In the genomic region with DNA sequence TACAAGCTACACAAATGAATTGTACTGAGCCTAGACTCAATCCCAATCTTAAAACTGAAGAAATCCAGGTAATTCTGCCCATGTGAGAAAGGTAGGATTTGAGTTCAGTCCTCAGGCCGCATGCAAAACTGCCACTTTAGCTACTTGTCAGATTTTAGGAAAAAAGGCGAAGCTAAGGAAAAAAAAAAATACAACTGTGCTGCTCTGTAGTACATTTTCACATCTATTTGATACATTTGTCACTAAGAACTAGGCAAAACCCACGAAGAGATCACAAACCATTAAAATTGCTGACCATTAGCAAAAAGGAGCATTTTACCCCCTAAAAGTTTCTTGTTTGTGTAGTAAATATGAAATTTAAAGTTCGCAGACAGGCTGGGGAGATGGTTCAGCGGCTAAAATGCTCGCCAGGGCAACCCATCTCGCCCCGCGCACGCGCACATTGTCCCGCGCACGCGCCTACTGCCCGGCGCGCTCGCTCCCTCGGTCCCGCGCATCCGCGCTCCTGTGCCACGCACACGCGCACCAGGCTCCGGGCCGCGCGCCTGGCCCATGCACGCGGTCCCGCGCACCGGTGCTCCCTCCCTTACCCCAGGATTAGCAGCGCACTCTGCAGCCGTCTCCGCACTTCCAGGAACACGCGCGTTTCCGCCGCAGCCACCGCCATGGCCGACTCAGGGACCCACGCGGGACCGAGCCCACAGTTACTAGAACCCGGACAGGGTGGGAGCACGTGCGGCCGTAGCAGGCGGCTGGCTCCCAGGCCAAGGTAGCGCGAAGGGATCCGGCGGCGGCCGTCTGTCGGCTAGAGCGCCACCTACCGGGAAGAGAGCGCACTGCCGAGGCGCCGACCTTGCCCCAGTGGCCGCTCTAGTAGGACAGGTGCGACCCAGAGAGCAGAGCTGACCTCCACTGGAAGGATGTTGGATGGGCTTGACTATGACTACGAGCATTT, we compare ENCODE assay signal across 8 mouse cellular contexts. TPM values are rescaled to one million over a fixed set of nuclear protein-coding genes. Genes with fewer than 3 reads are reported as not detected.
DNase-seq lines count a peak whose midpoint lies in the region; ATAC-seq and TF ChIP-seq lines count a peak whose summit lies in the region.

A gene (minus strand): TSS at position 800 of the 955 bp plus-strand sequence.

- H3K36me3 ChIP-seq in ES-E14 (ENCODE audit: control insufficient read depth, insufficient read depth, low read length, poor library complexity, severe bottlenecking), result no peaks in the 10 kb centered on the region
- no peaks in the 10 kb centered on the region for H3K36me3 ChIP-seq in forebrain, embryonic 15.5 days
- H3K36me3 ChIP-seq in neural tube, embryonic 14.5 days (ENCODE audit: control insufficient read depth, insufficient read depth, low read length), result no peaks in the 10 kb centered on the region
- H3K36me3 ChIP-seq in testis, adult 2 months (ENCODE audit: control insufficient read depth, insufficient read depth, low read length), result no peaks in the 10 kb centered on the region

- peak within 1 kb of the TSS; percentile 93 for H3K9ac ChIP-seq in ES-E14 (ENCODE audit: insufficient read depth, low read depth, low read length, poor library complexity, severe bottlenecking)
- H3K9ac ChIP-seq in forebrain, embryonic 15.5 days (replicated peaks), result peak within 1 kb of the TSS; percentile 71
- peak within 1 kb of the TSS; percentile 83 for H3K9ac ChIP-seq in neural tube, embryonic 14.5 days (replicated peaks; ENCODE audit: low read depth, low read length)

- 0 out of 4 replicates have a peak, but pooled peaks cover 0 to 2% of the 10 kb centered on the region in 2 experiments for H3K4me1 ChIP-seq in ES-E14 (ENCODE audit: control insufficient read depth in 2 of 2, insufficient read depth in 2 of 2, low read length in 2 of 2, poor library complexity in 1 of 2)
- H3K4me1 ChIP-seq in forebrain, embryonic 15.5 days, result peaks cover 19% of the 10 kb centered on the region
- peaks cover 11% of the 10 kb centered on the region for H3K4me1 ChIP-seq in neural tube, embryonic 14.5 days (ENCODE audit: control insufficient read depth, insufficient read depth, low read length)
- no peaks in the 10 kb centered on the region; the same call in 1 of the 2 replicates for H3K4me1 ChIP-seq in testis, adult 2 months (ENCODE audit: control insufficient read depth, insufficient read depth, low read length)

- no peak within 1 kb of the TSS for H3K27ac ChIP-seq in ES-E14 (ENCODE audit: insufficient read depth, low read depth, low read length, poor library complexity, severe bottlenecking)
- H3K27ac ChIP-seq in forebrain, embryonic 15.5 days (replicated peaks), result peak within 1 kb of the TSS; percentile 88
- peak within 1 kb of the TSS; percentile 82 for H3K27ac ChIP-seq in neural tube, embryonic 14.5 days (ENCODE audit: low read depth, low read length)
- H3K27ac ChIP-seq in testis, adult 2 months (ENCODE audit: control insufficient read depth, insufficient read depth, low read depth, low read length), result peak within 1 kb of the TSS; percentile 45; the same call in 1 of the 2 replicates

- peak within 1 kb of the TSS; percentile 77 to 81 for H3K4me3 ChIP-seq in ES-E14 (ENCODE audit: insufficient read depth in 1 of 2, low read depth in 1 of 2, low read length in 2 of 2, poor library complexity in 1 of 2, severe bottlenecking in 1 of 2)
- H3K4me3 ChIP-seq in forebrain, embryonic 15.5 days, result peak within 1 kb of the TSS; percentile 66
- peak within 1 kb of the TSS; percentile 68 for H3K4me3 ChIP-seq in neural tube, embryonic 14.5 days (ENCODE audit: low read depth, low read length)
- H3K4me3 ChIP-seq in testis, adult 2 months (ENCODE audit: control insufficient read depth, low read depth, low read length), result peak within 1 kb of the TSS; percentile 90

- H3K4me2 ChIP-seq in forebrain, embryonic 15.5 days (replicated peaks), result peak within 1 kb of the TSS; percentile 51
- peak within 1 kb of the TSS; percentile 50 for H3K4me2 ChIP-seq in neural tube, embryonic 14.5 days (ENCODE audit: low read depth, low read length)

- TF ChIP-seq CTCF in testis, adult 2 months (IDR thresholded peaks at IDR 0.05; ENCODE audit: control insufficient read depth, insufficient read depth, insufficient replicate concordance, low read depth, low read length), result peak; percentile 92

- peak; percentile 34; the same call in 1 of the 2 replicates for TF ChIP-seq POLR2A in testis, adult 2 months (IDR thresholded peaks at IDR 0.05; ENCODE audit: control insufficient read depth, low read depth, low read length)

- peak; percentile 68 for DNase-seq in ES-E14 (ENCODE audit: low read depth, low spot score)
- peak; percentile 90 for DNase-seq in cerebellum, adult 11-12 months
- DNase-seq in heart, postnatal 25 days (ENCODE audit: low spot score), result peak; percentile 76
- peak; percentile 86 to 93 for DNase-seq in layer of hippocampus, adult 18-20 months (ENCODE audit: low spot score in 2 of 2)
- peak; percentile 78 to 82 for DNase-seq in lung, adult 18-20 months

- no peaks in the 10 kb centered on the region for H3K9me3 ChIP-seq in ES-E14 (ENCODE audit: control insufficient read depth, insufficient read depth, low read depth, low read length)
- H3K9me3 ChIP-seq in forebrain, embryonic 15.5 days, result no peaks in the 10 kb centered on the region
- H3K9me3 ChIP-seq in neural tube, embryonic 14.5 days (ENCODE audit: control insufficient read depth, low read length), result no peaks in the 10 kb centered on the region

- 2% methylated on average over 70 of the region's 70 CpGs for WGBS in forebrain, embryonic 15.5 days
- WGBS in neural tube, embryonic 14.5 days, result 3% methylated on average over 69 of the region's 70 CpGs

- ATAC-seq in forebrain, embryonic 15.5 days (replicated peaks), result peak; percentile 83
- peak; percentile 79 for ATAC-seq in neural tube, embryonic 14.5 days (ENCODE audit: low read depth)

- H3K27me3 ChIP-seq in forebrain, embryonic 15.5 days, result peaks cover 7% of the 10 kb centered on the region; the same call in 1 of the 2 replicates
- no peaks in the 10 kb centered on the region for H3K27me3 ChIP-seq in neural tube, embryonic 14.5 days (ENCODE audit: control insufficient read depth, insufficient read depth, low read length)
- no peaks in the 10 kb centered on the region for H3K27me3 ChIP-seq in testis, adult 2 months (ENCODE audit: control insufficient read depth, insufficient read depth, low read length)

- in situ Hi-C loops in ES-E14 (cut with MboI; ENCODE audit: low sequenced_read_pairs in 2 of 2, unreplicated experiment in 2 of 2), result loop anchor here (10.0 to 25.0 kb wide), 2 partner anchors 110 to 677 kb away; a partner anchor contains a TSS

- intact Hi-C loops in heart, postnatal 25 days (cut with DNase I), result no loop called here

TF ChIP-seq in ES-E14, 5 proteins besides CTCF, POLR2A, EP300 and RAD21:
- TF ChIP-seq CHD2 (IDR thresholded peaks at IDR 0.05; ENCODE audit: low read depth, low read length) (no peak), MAFK (IDR thresholded peaks at IDR 0.05; ENCODE audit: insufficient read depth, low read depth, low read length) (no peak), HCFC1 (IDR thresholded peaks at IDR 0.05; ENCODE audit: borderline replicate concordance, insufficient read depth, low read length) (peak; percentile 60; the same call in 1 of the 2 replicates), ZC3H11A (IDR thresholded peaks at IDR 0.05; ENCODE audit: borderline replicate concordance, low read depth, low read length) (no peak), ZNF384 (IDR thresholded peaks at IDR 0.05; ENCODE audit: low read depth, low read length) (no peak)
TF ChIP-seq in ES-E14: peak in this region for 1.

RNA-seq across cellular contexts. Expression of the gene that starts here (rescaled TPM):
- 2.2 and 5.7 TPM in 2 replicates for total RNA-seq in ES-E14 (2012; rRNA removed)
- 4.4 and 4.6 TPM in 2 replicates for polyA plus RNA-seq in forebrain, embryonic 15.5 days (2015; fragmentation: Nextera tagmentation; extraction: Ambion mirVana)
- total RNA-seq in heart, postnatal 25 days (2021), result 1 to 10 TPM; 1.1 to 1.7 TPM
- total RNA-seq in layer of hippocampus, adult 18-20 months (2021), result 1 to 10 TPM; 4.5 to 5.4 TPM
- 8.9 and 9.5 TPM in 2 replicates for polyA plus RNA-seq in neural tube, embryonic 14.5 days (2014; fragmentation: Nextera tagmentation; extraction: Ambion mirVana)
- polyA plus RNA-seq in testis, adult 2 months (2012; rRNA removed), result 0.89 and 0.95 TPM in 2 replicates
